Mouse (Mus musculus): ENCODE data around the gene Hoxd12.

- no peak for TF ChIP-seq CTCF (IDR thresholded peaks at IDR 0.05; ENCODE audit: low read depth)
- TF ChIP-seq EP300 (IDR thresholded peaks at IDR 0.05; ENCODE audit: low read depth), result no peak
Measured at GRCm38 (mm10) chr2:74657251-74658023, 17.4 kb upstream of the Hoxd12 start.
